Mouse (Mus musculus) liver, embryonic 15.5 days (tissue): ENCODE data around the gene St13. TPM values are rescaled to one million over a fixed set of nuclear protein-coding genes. Genes with fewer than 3 reads are reported as not detected.
"Not testable (repeated sequence)": the region's sequence is repeated elsewhere in the genome, so short reads cannot be mapped to it uniquely, and the experiment has no call there.

ENCODE experiments used
- ATAC-seq: fragments of 200-750 bp; cut with Nextera tagmentation; 2 replicates; pipeline ENCODE4 v1.8.0; 2017; ENCODE audit warnings: moderate number of reproducible peaks, mild to moderate bottlenecking, moderate library complexity; ENCODE audit not compliant: insufficient read depth
- H3K27ac ChIP-seq: fragments of 300-500 bp; sonication (generic); replicated peaks from 2 replicates; pipeline ENCODE4 v1.5.1; 2015; ENCODE audit warnings: mild to moderate bottlenecking, inconsistent platforms
- H3K27me3 ChIP-seq: fragments of 300-500 bp; sonication (generic); 2 replicates; pipeline ENCODE4 v1.6.1; 2015; ENCODE audit warnings: mild to moderate bottlenecking, inconsistent platforms
- H3K36me3 ChIP-seq: fragments of 300-500 bp; sonication (generic); replicated peaks from 2 replicates; pipeline ENCODE4 v1.6.1; 2015; ENCODE audit warnings: moderate library complexity, mild to moderate bottlenecking, inconsistent platforms
- H3K4me1 ChIP-seq: fragments of 300-500 bp; sonication (generic); replicated peaks from 2 replicates; pipeline ENCODE4 v1.6.1; 2015; ENCODE audit warnings: inconsistent platforms
- H3K4me2 ChIP-seq: fragments of 300-500 bp; sonication (generic); 2 replicates; pipeline ENCODE4 v1.6.1; 2015; ENCODE audit warnings: moderate library complexity, mild to moderate bottlenecking, inconsistent platforms
- H3K4me3 ChIP-seq: fragments of 300-500 bp; sonication (generic); replicated peaks from 2 replicates; pipeline ENCODE4 v1.5.1; 2015; ENCODE audit warnings: mild to moderate bottlenecking, inconsistent platforms
- H3K9ac ChIP-seq: fragments of 300-500 bp; sonication (generic); 2 replicates; pipeline ENCODE4 v1.6.1; 2015; ENCODE audit warnings: moderate library complexity, mild to moderate bottlenecking, inconsistent platforms
- H3K9me3 ChIP-seq: fragments of 300-500 bp; sonication (generic); replicated peaks from 2 replicates; pipeline ENCODE4 v1.6.1; 2016; ENCODE audit warnings: inconsistent platforms
- WGBS: fragments of 180-500 bp; shearing (Covaris S2); methylation state at CpG from one replicate; pipeline ENCODE4 v1.1.7; 2015; ENCODE audit warnings: mixed read lengths; ENCODE audit not compliant: insufficient replicate concordance; 5-methylcytosine and 5-hydroxymethylcytosine counted together
- polyA plus RNA-seq: library from polyadenylated mRNA; unstranded; fragments of >200 nt; fragmentation: Nextera tagmentation; extraction: Ambion mirVana; gene quantifications from 2 replicates; pipeline ENCODE4 v1.2.1, GENCODE M21; 2015

St13 gene
- 53.5 and 57.4 TPM in 2 replicates for polyA plus RNA-seq

- under 1% methylated on average over 50 of the region's 50 CpGs for WGBS
- peaks cover 45% of the 10 kb centered on the region for H3K4me1 ChIP-seq
These were observed at the start of gene St13, which contains the start of gene Xpnpep3 for GRCm38 (mm10) chr15:81399638-81400315. Gene St13, minus strand, starts transcription at chr15:81400077. Gene Xpnpep3, plus strand, starts transcription at chr15:81400138.

DNA sequence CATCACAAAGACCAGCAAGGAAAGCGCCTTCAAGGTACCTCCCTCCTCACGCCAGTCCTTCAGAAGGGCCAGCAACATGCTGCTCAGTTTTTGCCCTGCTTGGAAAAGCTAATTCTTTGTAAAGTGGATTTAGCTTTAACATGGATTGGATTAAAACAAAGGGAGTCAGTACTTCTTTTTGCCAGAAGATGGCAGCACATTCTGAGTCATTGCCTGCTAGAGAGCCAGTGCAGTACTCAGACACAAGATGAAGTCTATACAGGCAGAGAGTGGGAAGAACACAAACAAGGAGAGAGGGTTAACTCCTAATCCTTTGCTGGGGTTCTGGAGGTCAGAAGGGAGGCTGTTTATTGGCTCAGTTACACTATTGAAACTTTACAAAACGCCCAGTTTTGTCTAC lies 48.6 kb upstream of the St13 start:
- Histone ChIP-seq H3K9ac (no peak overlapping the region), H3K36me3 (peaks cover 36% of the 10 kb centered on the region)
- no peak for ATAC-seq

More at GRCm38 (mm10) chr15:81399638-81400315, at the start of gene St13, which contains the start of gene Xpnpep3:
- ATAC-seq: peak; percentile 99
- Histone ChIP-seq H3K27me3 (no peaks in the 10 kb centered on the region), H3K4me2 (peak within 1 kb of the TSS; percentile 96), H3K27ac (peak within 1 kb of the TSS; percentile 92), H3K36me3 (no peaks in the 10 kb centered on the region), H3K9me3 (no peaks in the 10 kb centered on the region), H3K4me3 (peak within 1 kb of the TSS; percentile 83), H3K9ac (peak within 1 kb of the TSS; percentile 92)

DNA sequence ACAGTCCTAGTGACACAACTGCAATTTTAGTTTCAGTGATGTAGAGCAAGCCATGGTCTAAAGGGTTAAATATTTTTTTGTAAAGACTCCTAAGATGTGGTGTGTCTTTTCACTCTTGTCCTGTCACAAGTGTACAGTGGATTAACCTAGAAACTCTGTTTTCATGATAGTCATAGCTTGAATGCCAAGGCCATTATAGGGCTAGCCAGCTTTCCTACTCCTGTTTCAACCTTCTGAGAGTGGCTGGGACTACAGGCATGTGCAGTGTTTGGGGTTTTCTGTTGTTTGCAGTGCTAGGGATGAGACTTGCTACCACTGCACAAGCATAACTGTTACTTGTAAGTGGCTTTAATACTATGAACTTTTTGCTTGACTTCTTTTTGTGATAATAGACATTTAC lies 39.4 kb upstream of the St13 start:
- Histone ChIP-seq H3K9ac (no peak overlapping the region), H3K4me1 (no peaks in the 10 kb centered on the region), H3K27me3 (no peaks in the 10 kb centered on the region), H3K36me3 (peaks cover 21% of the 10 kb centered on the region), H3K4me3 (no peak overlapping the region), H3K27ac (no peak overlapping the region), H3K9me3 (no peaks in the 10 kb centered on the region), H3K4me2 (no peak overlapping the region)
- no peak for ATAC-seq

More for the DNA sequence above, 48.6 kb upstream of the St13 start:
- Histone ChIP-seq H3K4me2 (no peak overlapping the region), H3K9me3 (no peaks in the 10 kb centered on the region), H3K4me1 (no peaks in the 10 kb centered on the region), H3K27ac (no peak overlapping the region), H3K27me3 (no peaks in the 10 kb centered on the region), H3K4me3 (no peak overlapping the region)
- 38% methylated on average over 3 of the region's 3 CpGs for WGBS

DNA sequence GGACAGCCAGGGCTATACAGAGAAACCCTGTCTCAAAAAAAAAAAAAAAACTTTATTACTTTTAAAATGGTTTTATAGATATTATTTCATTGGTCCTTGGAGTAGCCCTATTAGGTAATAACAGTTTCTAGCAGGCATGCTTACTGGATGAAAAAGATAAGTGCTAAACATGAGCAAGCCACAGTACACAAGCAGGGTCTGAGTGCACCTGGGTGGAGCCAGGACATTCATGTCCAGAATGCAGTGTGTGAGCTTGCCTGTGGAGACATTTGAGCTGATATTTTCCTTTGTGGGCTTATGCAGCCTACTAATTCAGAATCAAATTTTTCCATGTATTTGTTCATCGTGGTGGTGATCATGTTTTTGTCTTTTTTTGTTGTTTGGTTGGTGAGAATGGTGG lies 38.5 kb upstream of the St13 start:
- Histone ChIP-seq H3K4me3 (no peak overlapping the region), H3K4me2 (no peak overlapping the region), H3K4me1 (no peaks in the 10 kb centered on the region), H3K9me3 (no peaks in the 10 kb centered on the region), H3K9ac (no peak overlapping the region), H3K36me3 (peaks cover 21% of the 10 kb centered on the region), H3K27me3 (no peaks in the 10 kb centered on the region), H3K27ac (no peak overlapping the region)
- WGBS: 79% methylated on average over 1 of the region's 1 CpGs
- no peak for ATAC-seq

- Histone ChIP-seq H3K4me2 (no peak overlapping the region), H3K27ac (no peak overlapping the region), H3K4me1 (no peaks in the 10 kb centered on the region), H3K27me3 (no peaks in the 10 kb centered on the region), H3K36me3 (peaks cover 34% of the 10 kb centered on the region), H3K9me3 (no peaks in the 10 kb centered on the region), H3K4me3 (no peak overlapping the region), H3K9ac (no peak overlapping the region)
- WGBS: 80% methylated on average over 1 of the region's 1 CpGs
- ATAC-seq: no peak
These were observed 31.3 kb upstream of the St13 start for GRCm38 (mm10) chr15:81431195-81431594.

DNA sequence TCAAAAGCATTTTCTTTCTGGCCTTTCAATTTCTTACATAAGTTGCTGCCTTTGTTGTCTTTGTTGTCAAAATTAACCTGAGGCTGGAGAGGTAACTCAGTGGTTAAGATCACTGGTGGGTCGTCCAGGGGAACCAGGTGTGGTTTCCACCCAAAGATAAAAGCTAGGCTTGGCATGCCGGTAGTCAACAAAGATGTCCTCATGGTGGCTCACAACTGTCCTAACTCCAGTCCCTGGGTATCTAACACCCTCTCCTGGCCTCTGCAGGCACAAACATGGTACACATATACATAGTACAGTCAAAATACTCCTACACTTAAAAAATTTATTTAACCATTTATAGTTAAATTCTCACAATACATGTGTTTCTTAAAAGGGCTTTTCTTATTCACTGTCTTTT lies 28.1 kb upstream of the St13 start:
- Histone ChIP-seq H3K4me3 (no peak overlapping the region), H3K9ac (no peak overlapping the region), H3K4me2 (no peak overlapping the region), H3K4me1 (no peaks in the 10 kb centered on the region), H3K27me3 (no peaks in the 10 kb centered on the region), H3K27ac (no peak overlapping the region), H3K36me3 (peaks cover 31% of the 10 kb centered on the region), H3K9me3 (no peaks in the 10 kb centered on the region)
- 48% methylated on average over 2 of the region's 2 CpGs for WGBS
- no peak for ATAC-seq

GRCm38 (mm10) chr15:81425311-81425710 lies 25.4 kb upstream of the St13 start:
- Histone ChIP-seq H3K27me3 (no peaks in the 10 kb centered on the region), H3K4me1 (peaks cover 10% of the 10 kb centered on the region), H3K27ac (no peak overlapping the region), H3K9ac (no peak overlapping the region), H3K4me2 (no peak overlapping the region), H3K4me3 (no peak overlapping the region), H3K36me3 (peaks cover 10% of the 10 kb centered on the region), H3K9me3 (no peaks in the 10 kb centered on the region)
- WGBS: 75% methylated on average over 3 of the region's 3 CpGs
- no peak for ATAC-seq

DNA sequence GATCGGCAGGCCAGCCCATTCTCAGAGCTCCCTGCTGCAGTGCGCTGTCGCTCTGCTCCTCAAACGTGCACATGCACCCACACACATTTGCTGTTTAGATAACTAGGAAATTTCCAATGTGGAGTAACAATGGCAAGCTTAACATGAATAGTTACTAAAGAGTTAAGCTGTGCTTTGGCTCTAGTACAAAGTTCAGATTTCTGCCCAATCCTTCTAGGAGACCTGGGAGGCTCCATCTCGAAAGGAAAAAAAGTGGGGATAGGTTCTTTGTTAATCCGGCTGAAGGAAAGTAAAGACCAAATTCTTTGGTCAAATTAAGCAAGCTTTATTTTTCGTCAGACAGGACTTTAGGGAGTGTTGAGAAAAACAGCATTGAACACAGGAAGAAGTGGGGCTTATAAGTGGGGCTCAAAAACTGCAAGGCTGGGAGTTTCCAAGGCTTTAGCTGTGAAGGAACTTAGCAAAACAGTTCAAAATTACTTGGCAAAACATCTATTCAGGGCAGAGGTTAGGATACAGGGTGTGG lies 22.3 kb upstream of the St13 start:
- peaks cover 23% of the 10 kb centered on the region for H3K4me1 ChIP-seq
- H3K36me3 ChIP-seq: peaks cover 2% of the 10 kb centered on the region
- H3K4me2 ChIP-seq: peak overlapping the region; percentile 6; the same call in 1 of the 2 replicates
- H3K4me3 ChIP-seq: no peak overlapping the region
- 69% methylated on average over 7 of the region's 7 CpGs for WGBS
- no peak for ATAC-seq
- H3K9ac ChIP-seq: no peak overlapping the region
- no peaks in the 10 kb centered on the region for H3K9me3 ChIP-seq
- H3K27me3 ChIP-seq: no peaks in the 10 kb centered on the region
- H3K27ac ChIP-seq: peak overlapping the region; percentile 12

DNA sequence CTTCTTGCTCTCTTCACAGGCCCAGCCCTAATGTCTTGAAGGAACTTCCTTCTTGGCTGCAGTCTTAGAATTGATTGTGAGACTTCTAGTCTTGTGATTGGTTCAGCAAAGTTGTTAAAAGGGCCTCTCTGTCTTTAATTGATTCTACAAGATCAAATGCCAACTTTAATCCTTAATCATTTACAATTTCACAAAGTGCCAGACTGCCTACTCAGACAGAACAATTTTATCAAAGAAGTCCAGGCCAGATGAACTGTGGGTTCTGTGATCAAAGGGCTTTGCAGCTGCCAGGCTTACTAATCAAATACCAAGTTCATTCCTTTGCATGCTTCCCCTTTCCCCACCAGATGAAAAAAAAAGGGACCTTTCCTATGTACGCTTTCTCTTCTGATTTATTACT lies 21.6 kb upstream of the St13 start:
- Histone ChIP-seq H3K4me1 (peaks cover 31% of the 10 kb centered on the region), H3K27ac (peak overlapping the region; percentile 1; the same call in 1 of the 2 replicates), H3K27me3 (no peaks in the 10 kb centered on the region), H3K9ac (no peak overlapping the region), H3K4me3 (no peak overlapping the region), H3K36me3 (no peaks in the 10 kb centered on the region; the same call in 1 of the 2 replicates), H3K4me2 (no peak overlapping the region), H3K9me3 (no peaks in the 10 kb centered on the region)
- ATAC-seq: no peak
- WGBS: 46% methylated on average over 1 of the region's 1 CpGs

- Histone ChIP-seq H3K9me3 (no peaks in the 10 kb centered on the region), H3K4me3 (no peak overlapping the region), H3K27ac (peak overlapping the region; percentile 49; the same call in 1 of the 2 replicates), H3K4me1 (peaks cover 33% of the 10 kb centered on the region), H3K9ac (no peak overlapping the region), H3K27me3 (no peaks in the 10 kb centered on the region), H3K36me3 (peaks cover 4% of the 10 kb centered on the region; the same call in 1 of the 2 replicates), H3K4me2 (no peak overlapping the region)
- ATAC-seq: no peak
- 73% methylated on average over 4 of the region's 4 CpGs for WGBS
These were observed 18.2 kb upstream of the St13 start for GRCm38 (mm10) chr15:81418065-81418464.

DNA sequence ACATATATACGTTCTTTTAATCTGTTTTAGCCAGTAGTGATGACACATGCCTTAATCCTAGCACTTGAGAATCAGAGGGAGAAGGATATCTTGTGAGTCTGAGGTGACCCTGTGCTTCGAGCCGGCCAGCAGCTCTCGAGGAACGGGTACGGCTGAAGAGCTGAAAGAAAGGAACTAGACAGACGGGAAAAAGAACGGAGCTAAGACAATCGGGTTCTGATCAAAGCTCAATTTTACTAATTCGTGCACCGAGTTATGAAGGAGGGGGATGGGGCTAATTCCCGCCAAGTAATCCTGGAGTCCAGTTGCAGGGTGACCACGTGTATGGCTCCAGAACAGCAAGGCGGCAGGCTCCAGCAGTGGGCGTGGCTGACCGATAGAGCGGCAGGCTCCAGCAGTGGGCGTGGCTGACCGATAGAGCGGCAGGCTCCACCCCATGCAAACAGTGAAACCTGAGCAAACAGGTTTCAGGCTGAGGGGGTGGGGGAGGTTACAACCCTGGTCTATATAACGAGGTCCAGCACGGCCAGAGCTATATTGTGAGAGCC lies 17.0 kb upstream of the St13 start:
- H3K9me3 ChIP-seq, H3K27me3 ChIP-seq, H3K36me3 ChIP-seq: not testable (repeated sequence)
- peak overlapping the region; percentile 43; the same call in 1 of the 2 replicates for H3K9ac ChIP-seq
- 9% methylated on average over 22 of the region's 22 CpGs for WGBS
- peak overlapping the region; percentile 41 for H3K4me3 ChIP-seq
- peaks cover 29% of the 10 kb centered on the region for H3K4me1 ChIP-seq
- H3K4me2 ChIP-seq: peak overlapping the region; percentile 72
- peak; percentile 79 for ATAC-seq
- H3K27ac ChIP-seq: peak overlapping the region; percentile 68
